Mouse (Mus musculus) erythroid progenitor cell, adult 5-6 weeks (primary cell): ENCODE measurements around the gene Tas2r140. TPM values are rescaled to one million over a fixed set of nuclear protein-coding genes. Genes with fewer than 3 reads are reported as not detected.

Source experiments
- ATAC-seq: replicated peaks from 2 replicates; pipeline ENCODE4 v1.8.0; 2016; ENCODE audit warnings: moderate number of reproducible peaks, mild to moderate bottlenecking, moderate TSS enrichment, inconsistent platforms; ENCODE audit not compliant: poor library complexity, low FRiP score, severe bottlenecking
- total RNA-seq, 2 experiments: library from RNA; stranded (forward) in 1 of 2; stranded (reverse) in 1 of 2; fragments of 150-400 nt in 1 of 2; fragments of 186-747, 209-891 nt in 1 of 2; gene quantifications; 2 replicates each; pipeline versions ENCODE4 v1.2.3 to v1.2.4; 2015 to 2017; ENCODE audit warnings: low replicate concordance in 2 of 2

Tas2r140 gene
- total RNA-seq (2015; ENCODE audit: low replicate concordance) (not detected in 2 replicates), total RNA-seq (2017; ENCODE audit: low replicate concordance) (not detected in 2 replicates)

- no peak for ATAC-seq
These were observed at the start of gene Tas2r140 for GRCm38 (mm10) chr6:133055716-133056115. Tas2r140 (minus strand) TSS chr6:133055816.

GRCm38 (mm10) chr6:133104609-133104921, 48.9 kb upstream of the Tas2r140 start, which contains the start of gene Smim10l1:
Smim10l1 (plus strand) TSS chr6:133104909.
- no peak for ATAC-seq

- ATAC-seq = no peak
These were observed 46.8 kb upstream of the Tas2r140 start for GRCm38 (mm10) chr6:133102430-133102829.

- ATAC-seq = no peak
These were observed 36.6 kb upstream of the Tas2r140 start for GRCm38 (mm10) chr6:133092226-133092625.

GRCm38 (mm10) chr6:133037001-133037400, 18.6 kb downstream of the Tas2r140 start, which contains the start of gene Tas2r103:
Tas2r103 (minus strand) TSS chr6:133037101.
- no peak for ATAC-seq

Other genes with a start within 250 kb of the Tas2r140 start
- gene Tas2r123, start 208.7 kb downstream of the Tas2r140 start, total RNA-seq (2015; ENCODE audit: low replicate concordance) = not detected in 2 replicates
- not detected in 2 replicates for gene Tas2r123, start 208.7 kb downstream of the Tas2r140 start, total RNA-seq (2017; ENCODE audit: low replicate concordance)
- not detected in 2 replicates for gene Tas2r116, start 200.4 kb downstream of the Tas2r140 start, total RNA-seq (2015; ENCODE audit: low replicate concordance)
- not detected in 2 replicates for gene Tas2r116, start 200.4 kb downstream of the Tas2r140 start, total RNA-seq (2017; ENCODE audit: low replicate concordance)
- gene Tas2r110, start 187.8 kb downstream of the Tas2r140 start, total RNA-seq (2015; ENCODE audit: low replicate concordance) = not detected in 2 replicates
- not detected in 2 replicates for gene Tas2r110, start 187.8 kb downstream of the Tas2r140 start, total RNA-seq (2017; ENCODE audit: low replicate concordance)
- gene Tas2r113, start 162.8 kb downstream of the Tas2r140 start, total RNA-seq (2015; ENCODE audit: low replicate concordance) = not detected in 2 replicates
- gene Tas2r113, start 162.8 kb downstream of the Tas2r140 start, total RNA-seq (2017; ENCODE audit: low replicate concordance) = not detected in 2 replicates
- gene Tas2r125, start 146.2 kb downstream of the Tas2r140 start, total RNA-seq (2015; ENCODE audit: low replicate concordance) = not detected in 2 replicates
- gene Tas2r125, start 146.2 kb downstream of the Tas2r140 start, total RNA-seq (2017; ENCODE audit: low replicate concordance) = not detected in 2 replicates
- gene Tas2r129, start 104.7 kb downstream of the Tas2r140 start, total RNA-seq (2015; ENCODE audit: low replicate concordance) = not detected in 2 replicates
- gene Tas2r129, start 104.7 kb downstream of the Tas2r140 start, total RNA-seq (2017; ENCODE audit: low replicate concordance) = not detected in 2 replicates
- gene Tas2r131, start 97.9 kb downstream of the Tas2r140 start, total RNA-seq (2015; ENCODE audit: low replicate concordance) = not detected in 2 replicates
- gene Tas2r131, start 97.9 kb downstream of the Tas2r140 start, total RNA-seq (2017; ENCODE audit: low replicate concordance) = not detected in 2 replicates
- gene Tas2r109, start 74.9 kb downstream of the Tas2r140 start, total RNA-seq (2015; ENCODE audit: low replicate concordance) = not detected in 2 replicates
- not detected in 2 replicates for gene Tas2r109, start 74.9 kb downstream of the Tas2r140 start, total RNA-seq (2017; ENCODE audit: low replicate concordance)
- not detected in 2 replicates for gene Tas2r103, start 18.7 kb downstream of the Tas2r140 start, total RNA-seq (2015; ENCODE audit: low replicate concordance)
- gene Tas2r103, start 18.7 kb downstream of the Tas2r140 start, total RNA-seq (2017; ENCODE audit: low replicate concordance) = not detected in 2 replicates
- gene Smim10l1, start 49.1 kb upstream of the Tas2r140 start, total RNA-seq (2015; ENCODE audit: low replicate concordance) = 13.0 and 13.4 TPM in 2 replicates
- gene Smim10l1, start 49.1 kb upstream of the Tas2r140 start, total RNA-seq (2017; ENCODE audit: low replicate concordance) = 6.6 and 25.0 TPM in 2 replicates
- gene 5530400C23Rik, start 236.4 kb upstream of the Tas2r140 start, total RNA-seq (2015; ENCODE audit: low replicate concordance) = not detected in 2 replicates
- gene 5530400C23Rik, start 236.4 kb upstream of the Tas2r140 start, total RNA-seq (2017; ENCODE audit: low replicate concordance) = not detected in 2 replicates